Mouse (Mus musculus): Measurements from ENCODE around the gene Afmid.
"Not testable (repeated sequence)": the region's sequence is repeated elsewhere in the genome, so short reads cannot be mapped to it uniquely, and the experiment has no call there.

Afmid gene

GRCm38 (mm10) chr11:117825333-117826101 is at the start of gene Afmid, which contains the start of gene Tk1:
Gene Afmid, plus strand, starts transcription at chr11:117825924.
Gene Tk1, minus strand, starts transcription at chr11:117826092.
- peak; percentile 82 for DNase-seq (ENCODE audit: low spot score)

- no peak for DNase-seq (ENCODE audit: low spot score)
These were observed 49.5 kb upstream of the Afmid start for GRCm38 (mm10) chr11:117776085-117776792.

- DNase-seq (ENCODE audit: low spot score): no peak
These were observed 48.6 kb upstream of the Afmid start for GRCm38 (mm10) chr11:117777111-117777510.

- no peak for DNase-seq (ENCODE audit: low spot score)
These were observed 47.7 kb upstream of the Afmid start for GRCm38 (mm10) chr11:117778031-117778430.

DNA sequence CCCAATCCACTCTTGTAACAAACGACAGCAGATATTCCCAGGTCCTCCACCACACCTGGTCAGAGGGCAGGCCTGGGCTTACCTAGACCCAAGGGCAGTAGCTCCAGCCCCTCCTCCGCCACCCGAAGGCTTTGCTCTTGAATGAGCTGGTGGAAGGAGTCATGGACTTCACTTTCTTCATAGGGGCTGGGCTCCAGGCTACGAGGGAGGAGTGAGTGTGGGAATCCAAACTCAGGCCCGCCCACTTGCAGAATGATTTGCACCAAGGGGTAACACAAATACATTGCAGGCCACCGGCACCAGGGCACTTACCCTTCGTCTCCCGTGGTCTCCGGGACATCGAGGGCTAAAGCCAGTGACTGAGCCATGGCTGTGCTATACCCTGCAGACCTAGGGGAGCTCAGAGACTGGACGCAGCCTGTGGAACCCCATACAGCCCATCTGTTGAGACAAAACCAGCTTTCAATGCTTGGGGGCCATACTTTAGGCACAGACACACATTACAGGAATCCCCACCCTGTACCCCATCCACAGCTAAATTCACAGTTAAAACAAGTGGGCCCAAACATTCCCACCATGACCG is 46.8 kb upstream of the Afmid start:
- no peak for DNase-seq (ENCODE audit: low spot score)

- peak; percentile 86 for DNase-seq (ENCODE audit: low spot score)
These were observed 46.1 kb upstream of the Afmid start for GRCm38 (mm10) chr11:117779434-117780198.

GRCm38 (mm10) chr11:117780199-117780515 is 45.6 kb upstream of the Afmid start:
- no peak for DNase-seq (ENCODE audit: low spot score)

GRCm38 (mm10) chr11:117780582-117781111 is 45.1 kb upstream of the Afmid start:
- DNase-seq (ENCODE audit: low spot score): peak; percentile 90

DNA sequence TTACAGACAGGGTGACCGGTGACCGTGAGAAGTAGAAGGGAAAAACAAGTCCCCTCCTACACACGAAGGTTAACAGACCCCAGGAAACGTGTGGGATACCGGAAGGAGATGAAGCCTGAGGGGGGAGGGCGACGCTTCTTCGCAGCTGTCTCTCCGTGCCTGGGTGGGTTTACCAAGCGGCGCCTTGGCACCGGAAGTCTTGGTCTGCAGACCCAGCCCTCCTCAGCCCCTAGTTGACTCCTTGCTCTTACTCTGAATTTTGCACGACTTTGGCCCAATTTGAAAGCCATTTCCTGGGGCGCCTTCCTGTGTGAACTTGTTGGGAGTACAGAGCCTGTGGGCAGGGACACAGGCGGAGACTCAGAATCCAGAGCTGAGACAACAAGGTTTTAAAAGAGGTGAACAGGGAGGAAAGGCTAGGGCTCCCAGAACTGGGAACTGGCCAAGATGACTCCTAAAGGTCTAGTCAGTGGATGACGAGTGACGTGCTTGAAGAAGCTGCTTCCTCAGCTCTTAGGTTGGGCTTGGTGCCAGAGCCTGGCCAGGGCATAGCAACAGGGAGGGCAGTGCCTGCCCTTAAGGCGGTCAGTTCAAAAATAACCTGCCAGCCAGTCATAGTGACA is 44.4 kb upstream of the Afmid start:
- peak; percentile 77 for DNase-seq (ENCODE audit: low spot score)

DNA sequence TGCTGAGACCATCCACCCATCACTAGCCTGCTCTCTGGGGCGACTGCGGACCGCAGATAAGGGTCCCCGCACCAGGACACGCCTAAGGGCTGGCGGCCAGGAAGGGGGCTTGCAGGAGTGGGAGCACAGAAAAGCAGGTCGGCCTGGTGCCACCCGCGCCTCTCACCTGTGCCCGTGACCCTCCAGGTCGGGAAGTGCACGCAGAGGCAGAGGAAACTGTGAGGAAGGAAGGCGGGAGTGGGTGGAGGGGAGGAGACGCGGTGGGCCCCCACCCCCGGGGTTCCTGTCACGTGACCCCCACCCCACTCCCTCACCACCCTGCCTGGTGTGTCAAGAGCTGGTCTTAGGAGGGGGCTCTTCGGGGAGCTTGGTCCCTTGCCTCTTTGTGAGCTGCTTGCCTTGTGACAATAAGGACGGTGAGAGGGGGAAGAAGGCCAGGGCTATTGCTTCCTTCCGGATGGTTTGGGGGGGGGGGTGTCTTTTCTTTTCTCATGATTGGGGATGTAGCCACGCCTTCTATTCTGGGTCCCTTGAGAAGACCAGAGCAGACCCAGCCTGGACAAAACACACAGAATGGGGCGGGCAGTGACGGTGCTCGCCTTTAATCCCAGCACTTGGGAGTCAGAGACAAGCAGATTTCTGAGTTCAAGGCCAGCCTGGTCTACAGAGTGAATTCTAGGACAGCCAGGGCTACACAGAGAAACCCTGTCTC is 43.6 kb upstream of the Afmid start, which contains the start of the genes Tmc8 and Tmc6:
Gene Tmc8 (plus strand): TSS at position 84 of the 712 bp plus-strand sequence.
Gene Tmc6 (minus strand): TSS at position 206 of the 712 bp plus-strand sequence.
- no peak for DNase-seq (ENCODE audit: low spot score)

DNA sequence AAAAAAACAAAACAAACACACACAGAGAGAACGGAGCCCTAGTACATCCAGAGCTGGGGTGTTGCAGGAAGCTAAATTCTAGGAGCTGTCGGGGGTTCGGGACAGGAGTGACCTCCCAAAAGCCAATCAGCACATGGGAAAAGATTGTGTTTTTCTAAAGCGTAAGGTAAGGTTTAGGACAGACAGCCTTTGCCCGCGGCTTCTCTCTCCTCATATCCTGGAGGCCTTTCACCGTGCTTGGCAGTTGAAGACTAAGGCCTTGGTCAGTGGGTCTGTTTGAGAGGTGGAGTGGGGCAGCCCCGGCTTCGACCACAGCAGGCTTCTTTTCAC is 43.1 kb upstream of the Afmid start:
- no peak for DNase-seq (ENCODE audit: low spot score)

DNA sequence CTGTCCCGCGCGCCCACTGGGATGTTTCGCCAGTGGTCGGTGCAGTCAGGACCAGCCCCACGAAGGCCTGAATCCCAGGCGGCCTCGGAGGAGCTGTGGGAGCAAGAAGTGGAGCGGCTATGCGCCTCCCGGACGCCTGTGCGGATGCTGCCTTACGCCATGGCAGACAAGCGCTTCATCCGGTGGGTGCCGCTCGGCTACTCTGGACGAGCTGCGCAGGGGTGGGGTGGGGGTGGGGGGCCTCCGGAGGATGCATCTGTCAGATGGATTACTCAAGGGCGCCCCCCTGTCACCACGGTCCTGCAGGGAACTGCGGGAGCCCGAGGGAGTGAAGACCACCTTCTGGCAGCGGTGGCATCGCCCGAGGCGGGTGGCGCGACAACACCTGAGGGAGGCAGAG is 42.6 kb upstream of the Afmid start:
- DNase-seq (ENCODE audit: low spot score): peak; percentile 72

DNA sequence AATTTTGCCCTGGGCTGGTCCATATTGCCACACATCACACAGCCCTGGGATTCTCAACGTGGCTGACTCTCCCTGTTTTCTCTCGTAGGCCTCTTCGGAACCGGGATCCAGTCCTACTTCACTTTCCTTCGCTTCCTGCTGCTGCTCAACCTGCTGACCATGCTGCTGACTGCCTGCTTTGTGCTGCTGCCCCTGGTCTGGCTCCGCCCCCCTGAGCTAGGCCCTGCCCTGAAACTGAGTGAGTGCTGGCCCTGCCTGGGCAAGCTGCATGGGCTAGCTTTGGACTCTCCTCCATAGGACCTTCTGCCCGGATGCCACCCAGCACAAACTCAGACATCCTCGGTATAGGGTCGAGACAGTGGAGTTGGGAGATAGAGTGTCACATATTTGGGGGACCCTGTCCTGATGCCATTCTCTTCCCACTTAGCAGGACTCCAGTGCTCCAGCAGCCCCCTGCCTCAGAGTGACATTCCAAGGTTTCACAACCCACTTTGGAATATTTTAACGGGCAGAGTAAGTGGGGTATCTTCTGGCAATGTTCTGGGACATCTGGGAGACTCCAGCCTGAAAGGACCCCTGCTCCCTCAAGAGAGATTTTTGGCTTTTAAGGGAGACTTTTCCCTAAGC is 41.9 kb upstream of the Afmid start:
- DNase-seq (ENCODE audit: low spot score): no peak

- DNase-seq (ENCODE audit: low spot score): no peak
These were observed 39.4 kb upstream of the Afmid start for GRCm38 (mm10) chr11:117786294-117786693.

- DNase-seq (ENCODE audit: low spot score): not testable (repeated sequence)
These were observed 37.2 kb upstream of the Afmid start for GRCm38 (mm10) chr11:117788481-117788880.

- DNase-seq (ENCODE audit: low spot score): peak; percentile 83
These were observed 35.4 kb upstream of the Afmid start for GRCm38 (mm10) chr11:117790286-117790685.

DNA sequence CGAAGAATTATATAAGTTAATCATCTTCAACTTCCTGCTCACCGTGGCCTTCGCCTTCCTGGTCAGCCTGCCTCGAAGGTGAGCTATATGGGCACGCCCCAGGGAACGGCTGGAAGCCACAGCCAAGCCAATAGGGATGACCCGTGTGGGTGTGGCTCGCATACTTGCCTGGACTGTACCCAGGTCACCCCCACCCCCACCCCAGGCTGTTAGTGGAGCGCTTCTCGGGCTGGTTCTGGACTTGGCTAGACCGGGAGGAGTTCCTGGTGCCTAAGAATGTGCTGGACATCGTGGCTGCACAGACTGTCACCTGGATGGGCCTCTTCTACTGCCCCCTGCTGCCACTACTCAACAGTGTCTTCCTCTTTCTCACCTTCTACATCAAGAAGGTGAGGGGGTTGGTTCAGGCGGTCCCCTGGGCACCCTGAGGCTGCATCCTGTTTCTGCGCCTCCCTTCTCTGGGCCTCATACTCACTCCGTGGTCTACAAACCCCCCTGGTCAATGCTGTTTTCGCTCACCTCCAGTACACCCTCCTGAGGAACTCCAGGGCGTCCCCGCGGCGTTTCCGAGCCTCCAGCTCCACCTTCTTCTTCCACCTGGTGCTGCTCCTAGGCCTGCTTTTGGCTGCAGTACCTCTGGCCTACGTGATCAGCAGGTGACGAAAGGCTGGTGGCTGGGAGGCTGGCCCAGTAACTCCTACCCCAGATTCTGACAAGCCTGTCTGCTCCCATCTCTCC is 34.9 kb upstream of the Afmid start:
- no peak for DNase-seq (ENCODE audit: low spot score)

- no peak for DNase-seq (ENCODE audit: low spot score)
These were observed 34.3 kb upstream of the Afmid start for GRCm38 (mm10) chr11:117791441-117791761.

GRCm38 (mm10) chr11:117792281-117792888 is 33.3 kb upstream of the Afmid start:
- DNase-seq (ENCODE audit: low spot score): no peak

Measured in testis, postnatal 10 days (tissue).